Mouse (Mus musculus) thymus, postnatal 4 days (tissue): ENCODE results near the gene Etl4.
A peak's percentile ranks its signal among the peaks of the same experiment; 100 is the strongest.

Source experiments
- DNase-seq: peaks from one replicate; pipeline ENCODE4 v3.0.0; 2021

Gene Etl4

DNA sequence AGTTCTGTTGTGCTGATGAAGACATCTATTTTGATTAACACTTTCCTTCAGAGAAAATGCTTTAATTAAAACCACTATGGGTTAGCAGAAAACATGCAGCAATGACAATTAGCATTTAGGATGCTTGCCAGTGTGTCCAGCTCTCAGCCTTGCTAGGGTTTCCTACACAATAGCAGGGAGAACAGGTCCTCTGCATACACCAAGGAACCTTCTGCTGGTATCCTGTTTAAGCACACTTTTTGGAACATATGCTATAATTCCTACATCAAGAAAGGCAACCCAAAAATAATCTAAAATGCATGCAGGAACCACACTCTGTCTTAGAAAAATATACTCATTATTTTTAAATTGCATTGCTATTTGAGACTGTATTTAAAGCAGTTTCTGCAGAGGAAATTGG, 673.5 kb downstream of the Etl4 start:
- DNase-seq, result no peak

DNA sequence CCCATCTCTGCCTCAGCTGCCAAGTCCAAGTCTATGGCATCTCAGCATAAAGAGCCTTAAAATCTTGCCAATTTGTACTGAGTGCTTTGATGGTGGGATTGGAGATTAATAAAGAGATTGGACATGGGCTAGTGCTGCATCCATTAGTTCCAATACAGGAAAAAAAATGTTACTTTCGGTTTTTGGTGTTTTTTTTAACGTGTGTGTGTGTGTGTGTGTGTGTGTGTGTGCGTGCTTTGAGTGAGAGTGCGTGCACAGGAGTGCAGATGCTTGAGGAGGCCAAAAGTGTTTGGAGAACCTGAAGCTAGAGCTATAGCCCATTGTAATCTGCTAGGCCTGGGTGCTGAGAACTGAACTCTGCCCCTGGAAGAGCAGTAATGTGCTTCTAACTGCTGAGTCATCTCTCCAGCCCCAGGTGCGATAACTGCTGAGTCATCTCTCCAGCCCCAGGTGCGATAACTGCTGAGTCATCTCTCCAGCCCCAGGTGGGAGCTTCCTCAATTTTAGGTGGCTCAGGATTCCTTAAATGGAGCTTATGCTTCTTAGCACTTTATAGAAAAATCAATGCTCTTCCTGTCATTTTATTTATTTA, 674.1 kb downstream of the Etl4 start:
- DNase-seq, result no peak

DNA sequence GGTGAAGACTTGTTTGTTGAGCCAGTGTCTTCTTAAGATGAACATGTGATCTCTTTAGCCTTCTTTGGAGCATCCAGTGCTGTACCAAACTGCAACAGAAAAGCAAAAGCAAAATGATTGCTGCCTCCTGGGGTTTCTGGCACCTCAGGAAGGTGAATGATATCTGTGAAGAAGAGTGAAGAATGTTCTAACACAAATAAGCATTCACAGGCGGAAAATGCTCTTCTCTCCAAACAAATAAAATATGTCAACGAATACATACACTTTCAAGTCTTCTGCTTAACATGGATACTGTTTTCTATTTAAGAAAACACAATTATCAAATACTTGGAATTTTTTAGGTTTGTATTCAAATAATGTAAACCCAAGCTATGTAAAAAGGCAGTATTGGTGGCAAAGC, 678.3 kb downstream of the Etl4 start:
- no peak for DNase-seq

DNA sequence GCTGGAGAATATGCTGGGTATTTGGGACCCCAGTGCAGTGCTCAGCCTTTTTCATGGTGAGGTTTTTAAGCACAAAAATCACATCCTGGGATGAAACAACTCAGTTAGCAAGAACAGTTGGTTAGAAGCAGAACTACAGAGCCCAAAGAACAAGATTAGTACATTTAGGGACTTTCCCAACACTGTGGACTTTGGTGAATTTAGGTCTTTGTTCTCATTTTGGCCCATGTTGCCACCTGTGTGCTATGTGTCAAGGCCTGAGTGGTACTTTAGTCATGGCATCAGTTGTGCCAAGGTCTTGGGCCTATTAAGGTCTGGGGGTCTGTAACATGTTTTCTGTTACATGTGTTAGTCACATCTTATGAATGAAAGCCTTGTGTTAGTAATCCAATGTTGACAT, 679.1 kb downstream of the Etl4 start:
- DNase-seq, result no peak

DNA sequence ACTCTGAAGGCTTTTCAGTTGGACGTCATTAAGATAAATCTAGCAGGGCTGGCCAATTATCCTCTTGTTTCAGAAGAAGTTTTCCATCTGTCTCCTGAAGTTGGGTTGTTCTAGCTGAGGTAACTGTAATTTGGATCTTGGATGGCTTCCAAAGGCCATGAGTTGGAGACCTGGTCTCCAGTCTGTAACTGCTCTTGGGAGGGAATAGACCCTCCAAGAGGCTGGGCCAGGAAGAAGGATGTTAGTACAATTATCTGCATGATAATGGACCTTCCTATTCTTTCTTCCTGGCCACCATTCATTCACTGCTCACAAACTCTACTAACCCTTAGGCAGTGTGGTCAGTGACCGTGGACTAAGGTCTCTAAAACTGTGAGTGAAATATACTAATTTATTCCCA, 684.5 kb downstream of the Etl4 start:
- DNase-seq, result no peak

DNA sequence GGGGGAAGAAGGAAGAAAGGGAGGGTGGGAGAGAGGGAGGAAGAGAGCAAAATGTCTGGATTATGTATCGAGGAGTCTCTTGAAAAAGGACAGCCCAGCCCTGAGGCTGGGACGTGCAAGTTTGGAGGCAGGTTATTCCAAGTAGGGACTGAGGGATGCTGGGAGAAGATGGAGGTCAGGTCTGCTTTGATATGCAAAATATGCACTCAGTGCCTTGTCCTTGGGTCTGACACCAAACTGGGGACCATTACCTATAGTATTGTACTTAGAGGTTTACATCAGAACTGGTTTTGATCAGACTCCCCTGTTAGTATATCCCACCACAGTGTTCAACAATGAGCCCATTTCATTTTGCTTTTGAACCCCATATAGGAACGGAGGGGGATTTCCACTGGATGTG, 685.4 kb downstream of the Etl4 start:
- DNase-seq, result no peak

DNA sequence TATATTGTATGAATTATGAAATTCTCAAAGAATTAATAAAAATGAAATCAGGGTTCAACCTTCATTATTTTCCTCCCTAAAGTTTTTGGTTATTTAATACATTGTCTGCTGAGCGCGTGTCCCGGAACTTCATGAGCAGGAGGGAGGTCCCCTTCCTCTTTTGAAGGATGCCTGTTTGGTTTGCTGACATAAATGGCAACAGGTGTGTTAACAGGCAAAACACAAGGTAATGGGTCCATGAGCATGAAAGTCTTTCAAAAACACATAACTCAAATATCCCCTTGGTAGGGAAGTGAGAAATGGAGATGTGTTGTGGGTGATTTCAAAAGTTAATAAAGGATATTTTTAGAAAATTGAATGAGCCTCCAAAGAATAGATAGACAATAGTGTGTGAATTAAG, 687.0 kb downstream of the Etl4 start:
- DNase-seq, result no peak

DNA sequence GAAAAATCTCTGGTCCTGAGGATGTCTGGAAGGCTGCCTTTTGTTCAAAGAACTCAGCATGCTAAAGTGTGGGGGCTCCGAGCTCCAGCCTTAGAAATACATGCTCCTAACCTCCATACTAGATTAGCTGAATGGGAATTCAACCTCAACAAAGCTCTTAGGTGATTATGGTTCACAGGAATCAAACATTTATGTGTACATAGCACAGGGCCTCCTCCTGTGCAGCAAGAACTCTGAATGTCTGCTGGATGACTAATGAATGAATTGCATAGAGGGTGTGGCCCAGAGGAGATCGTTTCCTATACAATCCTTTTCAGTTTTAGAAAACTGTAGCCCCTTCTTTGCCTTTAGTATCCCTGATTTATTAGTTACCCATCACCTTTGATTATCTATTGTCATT, 687.6 kb downstream of the Etl4 start:
- DNase-seq, result no peak

DNA sequence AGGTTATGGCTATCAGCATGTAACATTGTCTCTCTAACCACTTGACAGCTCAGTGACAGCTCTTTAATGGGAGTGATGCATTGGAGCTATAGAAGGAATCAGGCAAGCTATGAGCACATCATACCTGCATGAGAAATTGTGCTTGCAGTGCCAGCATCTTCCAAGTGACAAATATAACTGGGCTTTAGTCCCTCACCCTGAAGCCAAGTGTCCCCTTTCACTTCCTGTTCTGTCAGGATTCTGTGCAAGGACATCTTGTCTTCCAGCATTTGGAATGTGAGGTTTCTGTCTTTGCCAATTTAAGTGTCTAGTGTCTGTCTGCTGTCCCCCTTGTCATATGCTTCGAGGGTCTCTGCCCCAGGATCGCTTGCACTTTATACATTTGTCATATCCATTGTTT, 693.1 kb downstream of the Etl4 start:
- no peak for DNase-seq

DNA sequence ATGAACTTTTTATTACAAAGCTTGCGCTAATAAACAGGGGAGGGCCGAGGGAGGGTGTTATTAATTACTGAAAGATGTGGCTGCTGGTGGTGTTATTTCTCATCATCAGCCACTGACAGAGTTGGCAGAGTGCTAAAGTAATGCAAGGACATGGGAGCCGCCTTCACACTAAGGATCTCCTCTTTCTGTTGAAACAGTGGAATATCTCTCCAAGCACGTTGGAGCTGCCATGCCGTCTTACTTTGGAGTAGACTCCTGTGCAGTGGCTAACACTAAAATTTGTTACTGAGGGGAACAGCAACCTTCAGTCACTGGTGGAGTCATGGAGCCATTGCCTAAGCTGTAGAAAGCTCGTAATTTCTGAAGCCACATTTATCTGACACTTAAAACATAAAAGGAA, 694.0 kb downstream of the Etl4 start:
- no peak for DNase-seq

DNA sequence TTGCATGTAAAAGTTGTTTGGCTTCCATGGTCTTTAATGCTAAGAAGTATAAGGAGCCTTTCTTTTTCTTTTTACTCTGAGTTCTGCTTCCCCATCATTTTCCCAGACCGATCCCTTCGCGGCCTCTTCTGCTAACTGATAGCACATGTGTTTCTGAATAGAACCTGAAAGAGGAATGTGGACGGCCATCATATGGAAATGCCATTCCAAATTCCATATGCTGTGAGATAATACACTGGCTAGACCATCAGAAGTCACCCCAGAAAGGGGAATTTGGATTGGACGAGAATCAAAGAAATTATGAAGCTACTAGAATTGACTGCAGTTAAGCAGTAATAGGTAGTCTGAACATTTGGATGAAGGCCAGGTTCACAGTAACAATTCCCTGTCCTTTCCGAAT, 694.4 kb downstream of the Etl4 start:
- no peak for DNase-seq

DNA sequence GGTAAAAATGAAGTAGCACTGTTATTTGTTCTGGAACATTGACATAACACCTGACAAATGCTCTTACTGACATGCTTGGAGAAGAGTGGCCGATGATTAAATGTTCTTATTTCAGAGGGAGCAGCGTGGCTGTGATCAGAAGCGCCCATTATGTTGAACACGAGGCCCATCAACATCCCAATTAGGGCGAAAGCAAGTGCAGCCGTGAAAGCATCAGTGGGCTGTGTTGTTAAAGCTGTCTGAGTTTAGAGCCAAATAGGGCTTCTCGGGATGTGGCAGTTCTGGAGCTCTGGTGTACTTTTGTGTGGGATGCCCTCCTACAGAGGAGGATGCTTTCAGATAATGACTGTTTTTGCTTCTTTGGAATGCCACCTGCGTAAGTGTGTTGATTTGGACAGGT, 699.6 kb downstream of the Etl4 start:
- DNase-seq, result no peak

DNA sequence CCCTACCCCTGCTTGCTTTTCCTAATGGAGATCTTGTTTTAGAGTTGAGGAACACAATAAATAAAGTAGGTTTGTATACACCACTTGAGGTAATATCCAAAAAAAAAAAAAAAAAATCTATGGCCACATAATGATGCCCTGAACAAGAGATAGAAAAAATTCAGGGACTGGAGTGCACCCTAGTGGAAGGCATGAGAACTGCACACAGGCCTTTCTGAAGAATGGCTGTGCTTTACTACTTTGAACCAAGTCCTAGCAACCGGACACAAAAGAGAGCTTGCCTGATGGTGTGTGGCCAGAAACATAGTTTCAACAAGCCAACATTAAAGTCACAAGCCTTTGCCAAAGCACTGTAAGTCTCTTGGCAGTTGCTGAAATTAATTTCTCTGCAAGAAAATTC, 706.4 kb downstream of the Etl4 start:
- DNase-seq, result peak; percentile 32

DNA sequence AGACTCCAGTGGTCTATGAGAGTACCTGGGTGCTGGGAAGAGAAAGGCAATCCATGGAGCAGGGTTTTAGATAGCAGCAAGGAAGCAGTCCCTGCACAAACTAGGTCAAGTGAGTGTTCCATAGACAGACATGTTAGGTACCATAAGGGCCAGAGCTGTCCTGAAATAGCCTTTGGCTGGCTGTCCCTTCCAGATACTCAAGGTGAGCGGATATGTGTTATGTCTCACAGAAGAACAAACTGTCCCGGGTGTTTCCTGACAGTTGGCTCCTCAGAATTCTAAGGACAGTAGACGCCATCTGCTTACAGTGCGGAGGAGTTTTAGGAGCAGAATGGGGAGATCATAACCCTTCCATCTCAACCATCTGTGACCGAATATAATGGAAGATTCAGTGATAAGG, 708.8 kb downstream of the Etl4 start:
- no peak for DNase-seq

DNA sequence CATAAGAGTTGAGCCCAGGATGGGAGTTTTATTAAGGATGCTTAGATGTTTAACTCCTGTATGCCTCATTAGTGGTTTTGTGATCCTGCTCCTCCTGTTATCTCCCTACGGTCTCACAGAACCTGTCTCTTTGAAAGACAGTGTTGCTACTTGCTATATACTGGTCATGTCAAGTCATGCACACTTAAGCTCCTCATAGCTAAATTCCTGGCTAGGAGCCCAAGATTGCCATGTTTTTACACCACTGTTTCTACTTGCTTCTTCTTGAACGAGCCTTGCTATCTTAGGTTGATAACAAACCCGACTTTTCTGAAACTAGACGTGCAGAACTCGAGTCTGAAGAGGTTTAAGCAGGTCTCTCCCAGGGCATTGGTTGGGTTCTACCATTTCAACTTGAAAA, 710.3 kb downstream of the Etl4 start:
- DNase-seq, result no peak

DNA sequence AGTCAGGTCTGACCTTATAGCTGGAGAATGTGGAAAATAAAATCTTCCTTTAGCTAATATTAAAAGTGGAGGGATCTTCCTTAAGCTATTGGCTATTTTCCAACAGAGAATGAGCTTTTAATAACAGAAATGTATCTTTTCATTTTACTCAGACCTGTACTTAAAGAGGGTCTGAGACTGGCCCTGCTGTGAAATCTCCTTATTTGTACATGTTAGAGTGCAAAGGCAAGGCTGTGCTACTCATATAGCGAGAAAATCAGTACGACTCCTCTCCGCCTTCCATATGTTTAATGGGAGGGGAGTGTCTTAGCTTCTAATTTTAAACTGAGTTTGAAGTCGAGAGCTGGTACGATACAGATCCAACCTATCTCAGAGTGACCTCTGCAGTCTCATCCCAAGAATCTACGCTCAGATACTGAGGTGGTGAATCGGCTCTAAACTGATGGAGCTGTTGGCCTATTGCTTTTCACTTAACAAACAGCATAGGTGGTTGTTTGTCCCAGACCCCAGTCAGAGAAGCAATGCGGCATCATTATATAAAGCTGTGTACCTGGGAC, 719.7 kb downstream of the Etl4 start:
- DNase-seq, result no peak

DNA sequence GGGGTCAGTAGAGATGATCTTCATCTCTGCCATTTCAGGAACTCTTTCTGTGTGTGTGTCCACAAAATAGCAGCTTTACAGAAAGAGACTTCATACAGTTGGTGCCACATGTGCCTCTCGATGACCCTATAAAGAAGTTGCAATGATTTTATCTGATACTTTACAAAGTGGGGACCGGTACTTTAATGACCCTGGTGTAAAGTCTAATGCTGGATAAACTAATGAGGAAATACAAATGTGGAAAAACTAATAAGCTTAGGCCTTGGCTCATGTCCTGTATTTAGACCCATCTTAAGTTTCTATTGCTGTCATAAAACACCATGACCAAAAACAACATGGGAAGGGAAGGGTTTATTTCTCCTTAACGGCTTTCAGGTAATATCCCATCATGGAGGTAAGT, 729.0 kb downstream of the Etl4 start:
- DNase-seq, result no peak

DNA sequence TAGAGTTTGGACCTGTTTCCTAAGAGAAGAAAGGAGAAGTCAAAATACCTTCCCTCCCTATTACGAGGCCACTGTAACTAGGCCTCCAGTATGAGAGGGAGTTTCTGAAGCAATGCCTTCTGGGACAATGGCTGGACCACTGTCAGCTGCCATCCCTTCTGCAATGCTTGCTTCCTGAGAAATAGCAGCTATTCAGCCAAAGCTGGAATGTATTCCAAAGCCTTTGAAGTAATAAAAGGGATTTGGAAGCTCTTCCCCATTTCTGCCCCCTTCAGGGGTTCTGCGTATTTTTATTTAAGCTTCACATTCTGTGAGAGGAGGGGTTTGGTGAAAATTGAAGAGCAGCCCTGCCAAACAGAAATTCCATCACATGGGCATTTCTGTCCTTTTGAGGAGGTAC, 730.1 kb downstream of the Etl4 start:
- no peak for DNase-seq

DNA sequence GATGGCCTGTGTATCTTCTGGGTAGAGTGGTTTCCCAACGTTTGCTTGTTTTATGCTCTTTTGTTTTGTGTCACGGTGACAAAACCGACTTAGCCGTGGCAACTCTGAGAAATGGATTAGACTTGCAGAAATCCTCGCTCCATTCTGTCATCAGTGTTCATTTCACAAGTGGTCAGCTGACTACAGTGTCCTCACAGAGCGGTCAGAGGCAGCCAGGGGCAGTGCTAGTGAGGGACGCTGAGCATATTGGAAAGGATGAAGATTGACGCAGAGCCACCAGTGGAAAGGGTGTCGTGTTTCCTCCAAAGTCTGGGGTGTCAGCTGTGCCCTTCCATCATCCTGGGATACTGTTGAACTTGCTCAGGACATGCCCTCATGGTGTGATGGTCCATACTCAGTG, 733.2 kb downstream of the Etl4 start:
- no peak for DNase-seq

DNA sequence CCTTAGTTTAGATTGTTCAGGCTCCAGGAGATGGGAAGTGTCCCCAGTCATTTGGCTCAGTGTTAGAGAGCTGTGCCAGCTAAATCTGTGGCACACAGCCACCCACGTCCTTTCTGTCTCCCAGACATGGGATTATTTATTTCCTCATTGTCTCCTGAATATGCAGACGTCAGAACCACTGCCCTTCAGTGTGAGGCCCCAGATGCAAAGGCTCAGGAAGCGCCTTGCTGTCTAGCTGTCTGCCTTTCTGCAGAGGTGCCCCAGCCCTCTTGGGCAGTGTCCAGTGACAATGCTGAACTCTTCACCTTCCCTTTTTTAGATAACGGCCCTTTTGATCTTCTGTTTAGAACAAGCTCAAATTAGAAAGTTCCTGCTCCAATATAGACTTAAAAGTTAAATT, 740.2 kb downstream of the Etl4 start:
- no peak for DNase-seq

DNA sequence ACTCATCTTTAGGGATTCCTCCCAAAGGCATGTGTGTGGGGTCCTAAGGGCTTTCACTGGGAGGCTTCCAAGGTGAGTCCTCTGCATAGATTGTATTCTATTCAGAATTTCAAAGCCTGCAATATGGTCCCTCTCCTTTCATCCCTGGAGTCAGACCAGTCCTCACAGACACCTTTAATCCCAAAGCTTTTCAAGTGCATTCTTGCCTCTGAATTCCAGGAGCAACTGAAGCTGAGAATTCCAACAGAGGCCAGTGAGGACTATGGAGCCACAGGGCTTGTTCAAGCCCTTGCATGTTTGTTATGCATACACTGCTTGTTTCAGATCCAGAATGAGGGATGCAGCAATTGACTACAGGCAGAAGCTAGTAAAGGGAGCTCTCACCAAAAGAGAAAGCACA, 743.5 kb downstream of the Etl4 start:
- no peak for DNase-seq

DNA sequence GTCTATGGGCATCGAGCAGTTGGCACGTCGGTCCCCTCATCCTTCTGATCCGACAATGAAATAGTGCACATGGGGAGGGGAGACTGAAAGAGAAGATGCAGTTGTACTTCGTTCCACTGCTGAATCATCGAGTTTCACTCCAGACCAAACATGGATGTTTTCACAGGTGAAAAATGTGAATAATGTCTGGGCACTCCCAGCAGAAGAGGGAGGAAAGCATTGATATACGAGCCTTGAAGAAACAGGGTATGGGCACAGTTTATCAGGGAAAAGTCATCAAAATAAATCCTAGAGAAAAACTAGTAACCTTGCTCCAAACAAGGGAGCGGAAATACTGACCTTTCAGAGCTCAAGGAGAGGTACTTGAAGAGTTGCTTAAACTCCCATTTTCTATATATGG, 744.5 kb downstream of the Etl4 start:
- DNase-seq, result no peak

DNA sequence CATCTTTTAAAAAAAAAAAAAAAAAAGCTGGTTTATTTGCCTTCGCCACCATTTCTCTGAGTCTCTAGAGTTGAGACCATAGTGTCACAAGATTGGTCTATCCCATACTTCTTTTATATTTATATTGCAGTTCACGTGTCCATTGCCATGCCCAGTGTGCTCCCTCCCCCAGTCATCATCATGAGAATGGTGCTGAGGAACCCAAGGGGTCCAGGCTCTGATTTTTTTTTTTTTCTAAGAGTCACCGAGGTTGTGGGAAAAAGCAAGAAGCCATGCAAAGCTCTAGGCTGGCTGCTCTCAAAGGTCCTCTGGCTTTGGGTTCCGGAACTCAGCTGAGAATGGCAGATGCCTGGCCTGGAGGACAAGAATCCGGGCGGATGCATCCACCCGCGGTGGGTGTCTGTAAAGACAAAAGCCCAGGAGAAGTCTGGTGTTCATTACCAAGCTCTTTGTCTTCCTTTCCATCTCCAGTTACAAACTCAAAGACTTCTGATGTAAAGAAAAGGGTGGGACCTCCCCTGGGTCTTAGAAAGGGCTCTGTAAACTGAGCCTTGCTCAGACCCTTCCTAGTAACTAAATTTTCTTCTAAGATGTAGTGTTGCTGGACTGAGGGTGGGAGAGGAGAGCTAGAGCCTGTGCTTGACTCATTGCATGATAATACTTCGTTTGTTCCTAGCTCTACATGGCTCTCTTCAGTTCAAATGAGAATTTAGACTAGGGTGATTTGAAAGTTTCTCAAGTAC, 745.2 kb downstream of the Etl4 start:
- no peak for DNase-seq

DNA sequence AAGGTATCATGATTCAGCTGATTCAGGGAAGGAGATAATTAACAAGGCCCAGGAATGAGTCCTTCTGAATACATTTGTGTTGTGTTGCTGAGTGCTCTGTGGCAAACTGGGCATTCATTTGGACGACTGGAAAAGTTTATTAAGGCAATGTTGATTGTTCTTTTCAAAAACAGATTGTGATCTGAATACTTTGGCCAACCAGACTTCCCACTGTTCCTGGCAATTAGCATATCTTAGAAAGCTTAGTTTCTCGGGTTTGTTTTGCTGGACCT, 745.7 kb downstream of the Etl4 start:
- no peak for DNase-seq

DNA sequence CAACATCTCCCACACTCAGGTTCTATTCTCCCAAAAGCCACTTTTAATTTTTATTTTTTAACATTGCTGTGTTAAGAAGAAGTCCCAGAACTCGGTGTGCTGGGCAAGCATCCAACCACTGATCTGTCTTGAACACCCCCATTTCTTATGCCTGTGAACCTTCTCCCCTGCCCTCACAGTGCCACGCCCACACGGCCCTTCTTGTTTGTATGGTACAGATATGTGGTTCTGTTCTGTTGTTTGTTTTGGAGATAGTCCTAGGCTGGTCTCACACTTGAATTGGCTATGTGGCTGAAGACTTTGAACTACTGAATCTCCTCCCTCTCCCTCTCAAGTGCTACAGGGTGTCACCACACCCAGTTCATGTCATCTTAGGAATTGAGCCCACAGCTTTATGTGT, 748.3 kb downstream of the Etl4 start:
- no peak for DNase-seq
